Mouse (Mus musculus) embryonic facial prominence, embryonic 10.5 days (tissue): Measurements from ENCODE around the gene Exoc6. TPM values are rescaled to one million over a fixed set of nuclear protein-coding genes. Genes with fewer than 3 reads are reported as not detected.

ENCODE experiments used
- polyA plus RNA-seq: library from polyadenylated mRNA; unstranded; fragments of >200 nt; fragmentation: Nextera tagmentation; extraction: Ambion mirVana; gene quantifications from 2 replicates; pipeline ENCODE4 v1.2.1, GENCODE M21; 2016

The Exoc6 gene
- polyA plus RNA-seq, 1 experiment from 2014 or later = 8.5 TPM

Other genes with a start within 250 kb of the Exoc6 start
- 40.9 and 49.6 TPM in 2 replicates for gene Ide, start 212.6 kb upstream of the Exoc6 start, polyA plus RNA-seq
- 86.0 and 87.4 TPM in 2 replicates for gene Kif11, start 174.0 kb upstream of the Exoc6 start, polyA plus RNA-seq
- 5.3 and 5.7 TPM in 2 replicates for gene Hhex, start 115.6 kb upstream of the Exoc6 start, polyA plus RNA-seq
- 4.3 and 5.9 TPM in 2 replicates for gene Cyp26c1, start 135.2 kb downstream of the Exoc6 start, polyA plus RNA-seq
- 28.2 and 29.0 TPM in 2 replicates for gene Cyp26a1, start 147.4 kb downstream of the Exoc6 start, polyA plus RNA-seq